Mouse (Mus musculus): ENCODE results near the gene Dnah17. TPM values are rescaled to one million over a fixed set of nuclear protein-coding genes. Genes with fewer than 3 reads are reported as not detected.

Dnah17 gene
- total RNA-seq, 1 experiment = 0.40 TPM

DNA sequence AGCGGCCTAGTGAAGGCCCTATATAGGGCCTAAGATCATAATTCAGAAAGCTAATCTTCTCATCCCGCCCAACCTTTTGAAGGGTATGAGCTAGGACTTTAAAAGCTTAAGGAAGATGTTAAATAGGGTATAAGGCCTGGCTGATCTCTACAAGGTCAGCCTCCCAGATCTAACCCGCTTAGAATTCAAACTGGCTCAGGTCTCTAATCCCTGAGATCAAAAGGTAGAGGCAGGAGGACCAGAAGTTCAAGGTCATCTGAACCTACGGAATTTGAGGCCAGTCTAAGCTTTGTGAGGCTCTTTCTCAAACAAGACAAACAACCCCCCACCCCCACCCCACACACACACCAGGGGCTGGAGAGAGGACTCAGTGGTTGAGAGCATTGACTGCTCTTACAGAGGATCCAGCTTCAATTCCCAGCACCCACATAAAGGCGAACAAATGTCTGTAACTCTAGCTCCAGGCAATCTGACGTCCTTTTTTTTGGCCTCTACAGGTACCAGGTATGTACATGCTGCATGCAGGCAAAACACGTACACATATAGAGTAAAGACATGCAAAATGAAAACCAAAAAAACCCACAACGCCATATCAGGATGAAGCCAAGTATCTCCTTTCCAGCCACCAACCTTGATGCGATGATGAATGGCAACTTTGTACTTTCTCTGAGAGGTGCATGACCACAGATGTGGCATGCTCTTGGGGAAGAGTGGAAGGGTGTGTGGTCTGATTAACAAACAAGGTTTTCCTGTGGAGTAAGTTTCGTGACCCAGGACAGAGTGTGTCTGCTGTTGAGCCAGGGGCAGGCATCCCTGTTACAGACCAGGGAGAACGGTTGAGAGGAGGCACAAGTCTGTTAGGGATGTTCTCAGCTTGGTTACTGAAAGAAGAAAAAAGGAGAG lies 157.5 kb downstream of the Dnah17 start:
- H3K4me1 ChIP-seq (ENCODE audit: control insufficient read depth in 2 of 2, insufficient read depth in 2 of 2, low read length in 2 of 2, poor library complexity in 1 of 2) = peaks cover 32 to 42% of the 10 kb centered on the region in 2 experiments

More for the DNA sequence above, 157.5 kb downstream of the Dnah17 start:
- no peak overlapping the region; the same call in 1 of the 2 replicates for H3K9ac ChIP-seq (ENCODE audit: insufficient read depth, low read depth, low read length, poor library complexity, severe bottlenecking)
- DNase-seq (ENCODE audit: low read depth, low spot score) = no peak
- peaks cover 3% of the 10 kb centered on the region for H3K36me3 ChIP-seq (ENCODE audit: control insufficient read depth, insufficient read depth, low read length, poor library complexity, severe bottlenecking)
- TF ChIP-seq CHD2 (IDR thresholded peaks at IDR 0.05; ENCODE audit: low read depth, low read length) = no peak
- H3K4me3 ChIP-seq (ENCODE audit: insufficient read depth in 1 of 2, low read depth in 1 of 2, low read length in 2 of 2, poor library complexity in 1 of 2, severe bottlenecking in 1 of 2) = no peak overlapping the region
- peak overlapping the region; percentile 93; the same call in 1 of the 2 replicates for H3K27ac ChIP-seq (ENCODE audit: insufficient read depth, low read depth, low read length, poor library complexity, severe bottlenecking)
- in situ Hi-C loops (cut with MboI; ENCODE audit: low sequenced_read_pairs in 2 of 2, unreplicated experiment in 2 of 2) = no loop called here
- H3K9me3 ChIP-seq (ENCODE audit: control insufficient read depth, insufficient read depth, low read depth, low read length) = no peaks in the 10 kb centered on the region

Other genes starting within 250 kb of the Dnah17 start
- gene Socs3, start 160.6 kb downstream of the Dnah17 start, total RNA-seq (2012; rRNA removed) = 69.8 and 78.6 TPM in 2 replicates
- 95.2 and 101 TPM in 2 replicates for gene Pgs1, start 144.3 kb downstream of the Dnah17 start, total RNA-seq (2012; rRNA removed)
- 3.8 and 6.3 TPM in 2 replicates for gene Cyth1, start 118.0 kb upstream of the Dnah17 start, total RNA-seq (2012; rRNA removed)
- 41.7 and 45.5 TPM in 2 replicates for gene Usp36, start 159.6 kb upstream of the Dnah17 start, total RNA-seq (2012; rRNA removed)
- gene Cep295nl, start 211.9 kb upstream of the Dnah17 start, total RNA-seq (2012; rRNA removed) = 0.49 and 0.95 TPM in 2 replicates
- gene Timp2, start 225.1 kb upstream of the Dnah17 start, total RNA-seq (2012; rRNA removed) = 24.0 and 52.4 TPM in 2 replicates

Data from ES-E14 (cell line).